Comparison of ENCODE assay signal across 8 mouse cellular contexts in the genomic region with DNA sequence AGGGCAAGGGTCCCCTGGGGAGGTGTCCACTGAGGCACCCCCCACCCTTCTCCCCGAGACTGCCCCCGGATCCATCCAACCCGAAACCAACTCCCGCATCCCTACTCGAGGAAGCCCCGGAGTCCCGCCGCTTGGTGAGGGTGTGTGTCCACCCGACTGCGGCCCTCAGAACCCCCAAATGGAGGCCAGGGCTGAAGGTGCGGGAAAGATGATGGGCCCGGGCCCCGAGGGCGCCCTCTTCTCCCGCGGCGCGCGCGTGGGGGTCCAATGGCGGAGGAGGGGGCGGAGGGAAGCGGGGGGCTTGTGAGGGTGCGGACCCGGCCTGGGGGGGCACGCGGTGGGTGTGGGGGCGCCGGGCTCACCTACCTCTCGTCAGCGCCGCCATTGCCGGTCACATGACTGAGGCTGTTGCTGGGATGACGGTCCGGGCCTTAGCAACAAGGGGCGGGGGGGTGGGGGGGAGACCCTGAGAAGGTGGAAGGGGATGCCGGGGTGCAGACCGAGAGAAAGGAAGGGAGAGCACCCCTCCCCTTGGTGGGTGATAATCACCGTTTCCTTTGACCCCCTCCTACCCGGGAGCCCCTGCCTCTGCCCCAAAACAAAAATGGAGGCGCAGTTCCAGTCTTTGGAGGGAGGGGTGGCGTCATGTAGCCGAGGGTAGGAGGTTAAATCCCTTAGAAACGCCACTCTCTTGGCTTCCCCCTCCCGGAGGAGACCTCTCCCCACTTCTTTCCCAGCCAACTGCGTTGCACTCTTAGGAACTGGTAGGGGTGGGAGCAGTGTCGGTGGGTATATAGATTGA. TPM values are rescaled to one million over a fixed set of nuclear protein-coding genes. Genes with fewer than 3 reads are reported as not detected.
DNase-seq lines count a peak whose midpoint lies in the region; ATAC-seq and TF ChIP-seq lines count a peak whose summit lies in the region.

Gene Dtx3 (minus strand): TSS at position 401 of the 802 bp plus-strand sequence.

- ATAC-seq in forebrain, embryonic 16.5 days, result peak; percentile 73
- peak; percentile 75 for ATAC-seq in hindbrain, embryonic 11.5 days (ENCODE audit: low FRiP score)
- ATAC-seq in megakaryocyte progenitor cell, adult 5-6 weeks (replicated peaks; ENCODE audit: poor library complexity), result 0 out of 2 replicates have a peak, but pooled peaks have one; percentile 15

- peak within 1 kb of the TSS; percentile 98 for H3K9ac ChIP-seq in forebrain, embryonic 16.5 days (replicated peaks; ENCODE audit: low read depth, low read length)
- peak within 1 kb of the TSS; percentile 97 for H3K9ac ChIP-seq in hindbrain, embryonic 11.5 days (ENCODE audit: low read depth, low read length)

- H3K4me2 ChIP-seq in forebrain, embryonic 16.5 days (ENCODE audit: low read length), result peak within 1 kb of the TSS; percentile 92
- peak within 1 kb of the TSS; percentile 92 for H3K4me2 ChIP-seq in hindbrain, embryonic 11.5 days (replicated peaks; ENCODE audit: low read depth, low read length)

- no peak for TF ChIP-seq POLR2A in bone marrow, adult 2 months (IDR thresholded peaks at IDR 0.05; ENCODE audit: borderline replicate concordance, control insufficient read depth, low read depth, low read length)

- peak in 1 of 2 experiments; percentile 66 for DNase-seq in left cerebral cortex, adult 18-20 months (ENCODE audit: low spot score in 2 of 2)
- DNase-seq in left cerebral cortex, adult 9 months (ENCODE audit: low spot score in 2 of 2), result no peak
- peak; percentile 69 for DNase-seq in hindbrain, embryonic 11.5 days (ENCODE audit: low spot score)
- DNase-seq in left cerebral cortex, postnatal 10 days (ENCODE audit: extremely low spot score in 1 of 2, low spot score in 2 of 2), result peak in 1 of 2 experiments; percentile 79
- DNase-seq in thymus, postnatal 10 days (ENCODE audit: low spot score in 2 of 2), result peak; percentile 25 to 48

- peak within 1 kb of the TSS; percentile 69 for H3K4me3 ChIP-seq in bone marrow, adult 2 months (replicated peaks; ENCODE audit: control insufficient read depth, low read depth, low read length)
- H3K4me3 ChIP-seq in forebrain, embryonic 16.5 days (replicated peaks; ENCODE audit: low read length), result peak within 1 kb of the TSS; percentile 83
- H3K4me3 ChIP-seq in hindbrain, embryonic 11.5 days (ENCODE audit: low read depth, low read length), result peak within 1 kb of the TSS; percentile 94

- H3K4me1 ChIP-seq in bone marrow, adult 2 months (ENCODE audit: control insufficient read depth, insufficient read depth, low read length), result peaks cover 1% of the 10 kb centered on the region; the same call in 1 of the 2 replicates
- H3K4me1 ChIP-seq in forebrain, embryonic 16.5 days (replicated peaks; ENCODE audit: control insufficient read depth, insufficient read depth, low read length), result peaks cover 18% of the 10 kb centered on the region
- H3K4me1 ChIP-seq in hindbrain, embryonic 11.5 days (replicated peaks; ENCODE audit: control insufficient read depth, insufficient read depth, low read length), result peaks cover 8% of the 10 kb centered on the region; the same call in 1 of the 2 replicates

- no peaks in the 10 kb centered on the region for H3K9me3 ChIP-seq in forebrain, embryonic 16.5 days (ENCODE audit: control insufficient read depth, low read length)
- H3K9me3 ChIP-seq in hindbrain, embryonic 11.5 days (ENCODE audit: control insufficient read depth, low read length), result no peaks in the 10 kb centered on the region

- intact Hi-C loops in left cerebral cortex, postnatal 10 days (cut with DNase I), result no loop called here

- no peak for TF ChIP-seq CTCF in bone marrow, adult 2 months (IDR thresholded peaks at IDR 0.05; ENCODE audit: control insufficient read depth, insufficient read depth, low read length)

- WGBS in bone marrow, adult 2 months, result under 1% methylated on average over 43 of the region's 47 CpGs
- under 1% methylated on average over 37 of the region's 47 CpGs for WGBS in forebrain, embryonic 16.5 days
- WGBS in hindbrain, embryonic 11.5 days, result 3% methylated on average over 33 of the region's 47 CpGs

- H3K27me3 ChIP-seq in forebrain, embryonic 16.5 days (replicated peaks; ENCODE audit: control insufficient read depth, insufficient read depth, low read length), result no peaks in the 10 kb centered on the region
- H3K27me3 ChIP-seq in hindbrain, embryonic 11.5 days (ENCODE audit: control insufficient read depth, insufficient read depth, low read length), result no peaks in the 10 kb centered on the region

- H3K27ac ChIP-seq in bone marrow, adult 2 months (ENCODE audit: control insufficient read depth, insufficient read depth, low read depth, low read length, poor library complexity), result peak within 1 kb of the TSS; percentile 51
- peak within 1 kb of the TSS; percentile 87 for H3K27ac ChIP-seq in forebrain, embryonic 16.5 days (ENCODE audit: low read length)
- H3K27ac ChIP-seq in hindbrain, embryonic 11.5 days (ENCODE audit: low read depth, low read length), result peak within 1 kb of the TSS; percentile 90

- peaks cover 6% of the 10 kb centered on the region; the same call in 1 of the 2 replicates for H3K36me3 ChIP-seq in forebrain, embryonic 16.5 days (ENCODE audit: control insufficient read depth, insufficient read depth)
- 0 out of 2 replicates have a peak, but pooled peaks cover 3% of the 10 kb centered on the region for H3K36me3 ChIP-seq in hindbrain, embryonic 11.5 days (ENCODE audit: control insufficient read depth, insufficient read depth, low read length)

RNA-seq across cellular contexts. Expression of gene Dtx3, which starts in this region (rescaled TPM):
- 100 to 1,000 TPM; 198 to 222 TPM for total RNA-seq in left cerebral cortex, adult 18-20 months (2021)
- polyA plus RNA-seq in bone marrow, adult 2 months (2011; ENCODE audit: insufficient read depth, insufficient read length, low replicate concordance, missing spikeins), result 58.4 and 78.7 TPM in 2 replicates
- polyA plus RNA-seq in forebrain, embryonic 16.5 days (2015; fragmentation: Nextera tagmentation; extraction: Ambion mirVana), result 179 and 224 TPM in 2 replicates
- 143 and 158 TPM in 2 replicates for polyA plus RNA-seq in hindbrain, embryonic 11.5 days (2014; fragmentation: Nextera tagmentation; extraction: Ambion mirVana)
- 100 to 1,000 TPM; 182 to 185 TPM for total RNA-seq in left cerebral cortex, postnatal 10 days (2021)
- total RNA-seq in megakaryocyte progenitor cell, adult 5-6 weeks (2015), result 23.8 and 28.0 TPM in 2 replicates
- 18.0 and 19.3 TPM in 2 replicates for total RNA-seq in megakaryocyte progenitor cell, adult 5-6 weeks (2017)

Comparison
In these comparisons a context has a peak if more than half of its experiments do, and no peak if none do; other contexts are left out.
1. RNA of gene Dtx3 (total RNA-seq): 198 to 222 TPM in left cerebral cortex, adult 18-20 months and 182 to 185 TPM in left cerebral cortex, postnatal 10 days; 18.0 to 28.0 TPM in megakaryocyte progenitor cell, adult 5-6 weeks; every median in the first group is over 4 times any median in the second.
2. DNase-seq: peak in hindbrain, embryonic 11.5 days (single experiment) and thymus, postnatal 10 days (2 of 2); none in left cerebral cortex, adult 9 months (0 of 2).
3. ATAC-seq: peak in every context shown above with its lines; median percentile 75 in hindbrain, embryonic 11.5 days; 73 in forebrain, embryonic 16.5 days; 15 in megakaryocyte progenitor cell, adult 5-6 weeks.
4. Peak in every context shown above with its lines, with median percentiles within 50 percentile points of each other: H3K27ac ChIP-seq and H3K4me3 ChIP-seq.